Comparison of ENCODE assay signal across 31 mouse cellular contexts in the genomic region with DNA sequence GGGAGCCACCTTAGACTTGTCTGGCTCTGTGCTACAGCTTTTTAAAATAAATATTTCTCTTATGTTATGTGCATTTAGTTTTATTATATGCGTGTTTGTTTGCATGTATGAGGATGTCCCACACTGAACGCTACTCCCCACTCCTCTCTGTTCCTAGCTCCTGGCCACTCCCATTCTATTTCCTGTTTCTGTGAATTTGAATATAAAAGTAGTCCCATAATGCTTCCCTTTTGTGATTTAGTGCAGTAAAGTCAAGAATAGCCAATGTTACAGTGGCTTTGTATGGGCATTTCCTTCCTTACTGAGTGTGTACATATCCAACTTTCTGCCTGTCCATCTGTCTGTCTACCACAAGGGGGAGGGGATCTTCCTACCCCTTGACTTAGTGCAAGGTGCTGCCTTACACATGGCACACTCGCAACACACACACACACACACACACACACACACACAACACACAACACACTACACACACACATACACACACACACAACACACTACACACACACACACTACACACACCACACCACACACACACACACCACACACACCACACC.
A peak's percentile ranks its signal among the peaks of the same experiment; 100 is the strongest.
DNase-seq lines count a peak whose midpoint lies in the region; ATAC-seq and TF ChIP-seq lines count a peak whose summit lies in the region.
"Had no signal": no experiment of that assay in that cellular context is flagged by ENCODE, and none has a peak within 500 bp of the region (broad histone marks: within the 10 kb centered on the region; RNA-seq: fewer than 3 reads in every experiment).

No protein-coding gene starts in this region.

- peaks cover 7% of the 10 kb centered on the region for H3K27me3 ChIP-seq in liver, embryonic 14.5 days (ENCODE audit: control insufficient read depth, insufficient read depth, low read length)
- H3K27me3 ChIP-seq in liver, embryonic 12.5 days (replicated peaks), result peaks cover 33% of the 10 kb centered on the region
- no peaks in the 10 kb centered on the region; the same call in 1 of the 2 replicates for H3K27me3 ChIP-seq in ES-Bruce4 (ENCODE audit: control insufficient read depth, insufficient read depth, low read length, poor library complexity, severe bottlenecking)
- H3K27me3 ChIP-seq: Patski; stomach, embryonic 15.5 days had no signal

- H3K9me3 ChIP-seq in liver, embryonic 14.5 days (ENCODE audit: control insufficient read depth, low read length), result no peaks in the 10 kb centered on the region
- no peaks in the 10 kb centered on the region for H3K9me3 ChIP-seq in liver, embryonic 12.5 days (replicated peaks)
- H3K9me3 ChIP-seq in ES-Bruce4 (replicated peaks; ENCODE audit: control insufficient read depth, insufficient read depth, low read length, poor library complexity, severe bottlenecking), result no peaks in the 10 kb centered on the region
- H3K9me3 ChIP-seq: embryonic facial prominence, embryonic 10.5 days; forebrain, embryonic 10.5 days; limb, embryonic 10.5 days; neural tube, embryonic 13.5 days; stomach, embryonic 15.5 days had no signal

- TF ChIP-seq EP300 in liver, embryonic 14.5 days (IDR thresholded peaks at IDR 0.05; ENCODE audit: low read depth), result no peak
- TF ChIP-seq EP300 in ES-Bruce4 (IDR thresholded peaks at IDR 0.05; ENCODE audit: insufficient read depth, low read depth, low read length), result no peak

- H3K4me3 ChIP-seq in liver, embryonic 14.5 days (ENCODE audit: insufficient read depth in 1 of 2, low read depth in 2 of 2, low read length in 2 of 2), result no peak overlapping the region
- H3K4me3 ChIP-seq in liver, embryonic 12.5 days, result no peak overlapping the region
- no peak overlapping the region for H3K4me3 ChIP-seq in ES-Bruce4 (ENCODE audit: low read depth, low read length)
- H3K4me3 ChIP-seq: embryonic facial prominence, embryonic 10.5 days; forebrain, embryonic 10.5 days; heart, adult 2 months; heart, embryonic 13.5 days; limb, embryonic 10.5 days; midbrain, embryonic 10.5 days; myocyte; neural tube, embryonic 13.5 days; stomach, embryonic 15.5 days had no signal

- 72% methylated on average over 3 of the region's 3 CpGs for WGBS in liver, embryonic 14.5 days (ENCODE audit: insufficient replicate concordance)
- 78% methylated on average over 3 of the region's 3 CpGs for WGBS in liver, embryonic 12.5 days (ENCODE audit: insufficient replicate concordance)

- no peak overlapping the region for H3K4me2 ChIP-seq in liver, embryonic 14.5 days (ENCODE audit: low read depth)
- no peak overlapping the region for H3K4me2 ChIP-seq in liver, embryonic 12.5 days
- H3K4me2 ChIP-seq: heart, embryonic 13.5 days; hindbrain, embryonic 14.5 days; neural tube, embryonic 13.5 days; stomach, embryonic 15.5 days had no signal

- ATAC-seq in liver, embryonic 14.5 days (ENCODE audit: insufficient read depth), result no peak
- no peak for ATAC-seq in liver, embryonic 12.5 days
- peak; percentile 44 for ATAC-seq in megakaryocyte progenitor cell, adult 5-6 weeks (replicated peaks; ENCODE audit: poor library complexity)
- ATAC-seq: activated CD4-positive, CD25-positive, alpha-beta regulatory T cell, adult 4 months; forebrain, embryonic 16.5 days; midbrain, embryonic 16.5 days; Patski had no signal

- no peak for TF ChIP-seq POLR2A in ES-Bruce4 (IDR thresholded peaks at IDR 0.05; ENCODE audit: insufficient read depth, low read length)

- H3K9ac ChIP-seq in liver, embryonic 14.5 days (replicated peaks), result no peak overlapping the region
- H3K9ac ChIP-seq in liver, embryonic 12.5 days, result no peak overlapping the region
- H3K9ac ChIP-seq in ES-Bruce4 (ENCODE audit: low read depth, poor library complexity, severe bottlenecking), result no peak overlapping the region
- H3K9ac ChIP-seq: heart, embryonic 13.5 days; hindbrain, embryonic 14.5 days; neural tube, embryonic 13.5 days; stomach, embryonic 15.5 days had no signal

- peak; percentile 18; the same call in 1 of the 2 replicates for TF ChIP-seq CTCF in liver, embryonic 14.5 days (IDR thresholded peaks at IDR 0.05; ENCODE audit: low read depth)
- peak; percentile 3 for TF ChIP-seq CTCF in ES-Bruce4 (IDR thresholded peaks at IDR 0.05; ENCODE audit: low read depth, low read length)

- H3K4me1 ChIP-seq in liver, embryonic 14.5 days (replicated peaks; ENCODE audit: control insufficient read depth in 2 of 2, insufficient read depth in 2 of 2, low read length in 1 of 2), result no peaks in the 10 kb centered on the region
- no peaks in the 10 kb centered on the region for H3K4me1 ChIP-seq in liver, embryonic 12.5 days
- H3K4me1 ChIP-seq in ES-Bruce4 (ENCODE audit: control insufficient read depth, insufficient read depth, low read length), result peaks cover 9% of the 10 kb centered on the region

- no peak for DNase-seq in liver, embryonic 14.5 days (ENCODE audit: low read depth in 3 of 3, low spot score in 3 of 3)
- DNase-seq in R1 (ENCODE audit: low read depth, low spot score), result peak; percentile 45
- DNase-seq in gastrocnemius, adult 8-10 months (ENCODE audit: low spot score in 2 of 2), result no peak
- no peak for DNase-seq in retina, postnatal 1 day
- DNase-seq: adrenal gland, adult 8-10 months; cerebellum, adult 8-10 months; gastrocnemius, postnatal 25 days; heart, adult 2 months; heart, postnatal 14 days; kidney, postnatal 14 days; liver; lung, adult 2 months; thymus, adult 18-20 months; thymus, postnatal 36 days had no signal

- no peaks in the 10 kb centered on the region for H3K36me3 ChIP-seq in liver, embryonic 14.5 days (replicated peaks; ENCODE audit: control insufficient read depth, insufficient read depth, low read depth)
- H3K36me3 ChIP-seq in liver, embryonic 12.5 days, result no peaks in the 10 kb centered on the region
- H3K36me3 ChIP-seq in ES-Bruce4 (ENCODE audit: control insufficient read depth, insufficient read depth, low read length, poor library complexity, severe bottlenecking), result no peaks in the 10 kb centered on the region
- H3K36me3 ChIP-seq: embryonic facial prominence, embryonic 10.5 days; forebrain, embryonic 10.5 days; heart, embryonic 13.5 days; limb, embryonic 10.5 days; midbrain, embryonic 10.5 days; neural tube, embryonic 13.5 days; stomach, embryonic 15.5 days had no signal

- no peak overlapping the region for H3K27ac ChIP-seq in liver, embryonic 14.5 days
- no peak overlapping the region for H3K27ac ChIP-seq in liver, embryonic 12.5 days
- no peak overlapping the region for H3K27ac ChIP-seq in ES-Bruce4 (ENCODE audit: insufficient read depth, low read length)
- H3K27ac ChIP-seq: embryonic facial prominence, embryonic 10.5 days; forebrain, embryonic 10.5 days; heart, adult 2 months; heart, embryonic 13.5 days; hindbrain, embryonic 14.5 days; limb, embryonic 10.5 days; macrophage; midbrain, embryonic 10.5 days; neural tube, embryonic 13.5 days; stomach, embryonic 15.5 days had no signal
